Mouse (Mus musculus) midbrain, postnatal 0 days (tissue): ENCODE results near the gene Gpr1. TPM values are rescaled to one million over a fixed set of nuclear protein-coding genes. Genes with fewer than 3 reads are reported as not detected.
A peak's percentile ranks its signal among the peaks of the same experiment; 100 is the strongest.
"Not testable (repeated sequence)": the region's sequence is repeated elsewhere in the genome, so short reads cannot be mapped to it uniquely, and the experiment has no call there.

ENCODE experiments used
- ATAC-seq: fragments of 200-750 bp; cut with Nextera tagmentation; 2 replicates; pipeline ENCODE4 v1.8.0; 2017; ENCODE audit warnings: moderate number of reproducible peaks, mild to moderate bottlenecking, moderate TSS enrichment, moderate library complexity; ENCODE audit not compliant: low FRiP score
- DNase-seq: peaks from one replicate; pipeline ENCODE4 v3.0.0-alpha.2; 2015; ENCODE audit warnings: low spot score
- H3K27ac ChIP-seq: fragments of 300-500 bp; sonication (generic); 2 replicates; pipeline ENCODE4 v1.5.1; 2014; ENCODE audit warnings: low read depth, mild to moderate bottlenecking, low read length, mixed read lengths
- H3K27me3 ChIP-seq: fragments of 300-500 bp; sonication (generic); 2 replicates; pipeline ENCODE4 v1.6.1; 2014; ENCODE audit warnings: low read length, control low read depth, mixed read lengths; ENCODE audit not compliant: insufficient read depth
- H3K36me3 ChIP-seq: fragments of 300-500 bp; sonication (generic); 2 replicates; pipeline ENCODE4 v1.6.1; 2014; ENCODE audit warnings: low read length, control low read depth, mixed read lengths; ENCODE audit not compliant: insufficient read depth
- H3K4me1 ChIP-seq: fragments of 300-500 bp; sonication (generic); 2 replicates; pipeline ENCODE4 v1.6.1; 2014; ENCODE audit warnings: mild to moderate bottlenecking, control low read depth, antibody characterized with exemption, low read length, mixed read lengths; ENCODE audit not compliant: insufficient read depth
- H3K4me2 ChIP-seq: fragments of 300-500 bp; sonication (generic); 2 replicates; pipeline ENCODE4 v1.6.1; 2014; ENCODE audit warnings: low read depth, mild to moderate bottlenecking, low read length, mixed read lengths; ENCODE audit not compliant: poor library complexity, severe bottlenecking
- H3K4me3 ChIP-seq: fragments of 300-500 bp; sonication (generic); 2 replicates; pipeline ENCODE4 v1.5.1; 2014; ENCODE audit warnings: low read depth, mild to moderate bottlenecking, low read length, moderate library complexity
- H3K9ac ChIP-seq: fragments of 300-500 bp; sonication (generic); replicated peaks from 2 replicates; pipeline ENCODE4 v1.6.1; 2014; ENCODE audit warnings: mild to moderate bottlenecking, low read length, moderate library complexity, mixed read lengths; ENCODE audit not compliant: poor library complexity, severe bottlenecking
- H3K9me3 ChIP-seq: fragments of 300-500 bp; sonication (generic); 2 replicates; pipeline ENCODE4 v1.6.1; 2016; ENCODE audit warnings: low read length, control low read depth
- CTCF ChIP-seq: IDR thresholded peaks from 2 replicates; pipeline ENCODE4 v1.5.1; 2016; ENCODE audit warnings: antibody characterized with exemption, mild to moderate bottlenecking
- WGBS: fragments of 180-500 bp; shearing (Covaris S2); extraction: QIAGEN DNeasy Blood & Tissue Kit; methylation state at CpG from one replicate; pipeline ENCODE4 v1.1.7; 2014; 5-methylcytosine and 5-hydroxymethylcytosine counted together
- polyA plus RNA-seq: library from polyadenylated mRNA; unstranded; fragments of >200 nt; fragmentation: Nextera tagmentation; extraction: Ambion mirVana; gene quantifications from 2 replicates; pipeline ENCODE4 v1.2.1, GENCODE M21; 2015
- total RNA-seq: library from RNA; depleted of rRNA; stranded (reverse); fragments of >200 nt; gene quantifications from 2 replicates; pipeline ENCODE4 v1.2.3, GENCODE M21; 2014

Gpr1 gene
- total and polyA plus RNA-seq, 2 experiments from 2014 or later = 0.16 to 1.2 TPM

DNA sequence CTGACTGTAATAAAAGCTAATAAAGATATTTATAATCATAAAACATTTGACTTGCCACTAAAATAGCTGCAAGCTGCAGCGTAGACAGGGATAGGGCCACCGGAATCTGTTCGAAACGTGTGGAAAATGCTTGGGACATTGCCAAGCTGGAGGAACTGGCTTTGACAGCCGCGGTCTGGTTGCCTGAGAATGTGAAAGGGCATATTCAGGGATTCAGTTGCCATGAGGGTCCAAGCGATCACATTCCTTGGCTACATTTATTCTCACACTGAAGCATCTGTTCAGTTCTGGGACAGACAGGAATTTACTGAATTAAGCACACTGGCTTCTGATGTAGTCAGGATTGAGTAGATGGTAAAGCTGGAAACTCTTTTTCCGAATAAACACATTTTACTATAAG, 23.5 kb downstream of the Gpr1 start:
- WGBS = 66% methylated on average over 8 of the region's 8 CpGs
- no peak overlapping the region for H3K27ac ChIP-seq
- DNase-seq = peak; percentile 37

DNA sequence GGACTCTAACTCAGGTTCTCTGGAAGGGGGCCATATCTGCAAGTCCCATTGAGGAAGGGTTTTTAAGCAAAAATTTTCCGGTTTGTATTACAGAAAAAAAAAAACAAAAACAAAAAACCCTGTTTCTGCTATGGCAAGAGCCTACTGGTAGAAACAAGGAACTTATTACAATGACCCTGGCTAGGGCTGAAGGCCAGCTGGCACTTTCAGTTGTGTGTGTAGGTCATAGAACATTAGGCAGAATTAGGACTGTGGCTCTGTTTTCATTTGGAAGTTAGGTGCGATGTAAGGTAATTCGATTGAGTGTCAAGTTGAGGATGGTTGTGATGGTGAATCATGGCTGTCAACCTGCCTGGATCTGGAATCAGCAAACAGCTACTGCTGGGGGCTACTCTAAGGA, 25.8 kb downstream of the Gpr1 start:
- Histone ChIP-seq H3K4me2 (no peak overlapping the region), H3K4me1 (no peaks in the 10 kb centered on the region), H3K27ac (no peak overlapping the region), H3K4me3 (no peak overlapping the region), H3K9me3 (no peaks in the 10 kb centered on the region), H3K9ac (no peak overlapping the region), H3K27me3 (no peaks in the 10 kb centered on the region), H3K36me3 (no peaks in the 10 kb centered on the region)
- no peak for TF ChIP-seq CTCF
- WGBS = 88% methylated on average over 3 of the region's 3 CpGs
- ATAC-seq (no peak), DNase-seq (no peak)

More for the DNA sequence above, 23.5 kb downstream of the Gpr1 start:
- no peak overlapping the region for H3K9ac ChIP-seq
- no peaks in the 10 kb centered on the region for H3K4me1 ChIP-seq
- H3K4me3 ChIP-seq = no peak overlapping the region
- H3K27me3 ChIP-seq = no peaks in the 10 kb centered on the region
- TF ChIP-seq CTCF = no peak
- H3K9me3 ChIP-seq = no peaks in the 10 kb centered on the region
- no peaks in the 10 kb centered on the region for H3K36me3 ChIP-seq
- no peak overlapping the region for H3K4me2 ChIP-seq
- ATAC-seq = no peak

DNA sequence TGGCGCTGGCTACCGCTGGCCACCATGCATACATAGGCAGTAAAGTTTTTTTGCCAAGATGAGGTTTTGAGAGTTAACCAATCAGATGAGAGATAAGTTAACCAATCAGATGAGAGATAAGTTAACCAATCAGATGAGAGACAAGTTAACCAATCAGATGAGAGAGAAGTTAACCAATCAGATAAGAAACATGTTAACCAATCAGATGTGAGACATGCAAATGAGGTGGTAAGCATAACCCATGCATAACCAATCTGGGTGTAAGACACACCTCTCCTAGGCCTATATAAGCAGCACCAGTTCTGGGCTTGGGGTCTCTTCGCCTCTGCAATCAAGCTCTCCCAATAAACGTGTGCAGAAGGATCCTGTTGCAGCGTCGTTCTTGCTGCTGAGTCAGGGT, 28.9 kb downstream of the Gpr1 start:
- not testable (repeated sequence) for H3K36me3 ChIP-seq, ATAC-seq, H3K9ac ChIP-seq, H3K27me3 ChIP-seq, H3K9me3 ChIP-seq, H3K27ac ChIP-seq, DNase-seq, H3K4me3 ChIP-seq, H3K4me1 ChIP-seq, H3K4me2 ChIP-seq
- 96% methylated on average over 6 of the region's 6 CpGs for WGBS

GRCm38 (mm10) chr1:63182636-63183270, 31.6 kb downstream of the Gpr1 start:
- no peaks in the 10 kb centered on the region for H3K9me3 ChIP-seq
- no peak overlapping the region for H3K4me3 ChIP-seq
- no peaks in the 10 kb centered on the region for H3K27me3 ChIP-seq
- 0 out of 2 replicates have a peak, but pooled peaks cover 3% of the 10 kb centered on the region for H3K36me3 ChIP-seq
- ATAC-seq (no peak), DNase-seq (peak; percentile 71)
- no peak overlapping the region for H3K9ac ChIP-seq
- peaks cover 8% of the 10 kb centered on the region; the same call in 1 of the 2 replicates for H3K4me1 ChIP-seq
- H3K4me2 ChIP-seq = no peak overlapping the region
- peak; percentile 90 for TF ChIP-seq CTCF
- H3K27ac ChIP-seq = no peak overlapping the region
- WGBS = 46% methylated on average over 10 of the region's 10 CpGs

DNA sequence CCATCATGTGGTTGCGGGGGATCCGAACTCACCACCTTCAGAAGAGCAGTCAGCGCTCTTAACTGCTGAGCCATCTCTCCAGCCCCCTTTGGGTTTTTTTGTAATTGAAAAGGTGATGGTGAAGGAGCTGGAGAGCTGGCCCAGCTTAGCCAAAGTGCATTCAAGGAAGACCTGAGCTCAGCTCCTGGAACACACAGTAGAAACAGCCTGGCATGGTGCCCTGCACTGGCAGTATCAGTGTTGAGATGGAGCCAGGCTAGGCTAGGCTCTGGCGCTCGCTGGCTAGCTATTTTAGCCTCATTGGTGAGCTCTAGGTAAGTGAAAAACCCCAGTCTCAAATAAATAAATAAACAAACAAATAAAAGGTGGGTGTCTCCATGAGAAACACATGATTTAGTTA, 32.1 kb downstream of the Gpr1 start:
- Histone ChIP-seq H3K27ac (no peak overlapping the region), H3K36me3 (0 out of 2 replicates have a peak, but pooled peaks cover 3% of the 10 kb centered on the region), H3K4me1 (peaks cover 11% of the 10 kb centered on the region; the same call in 1 of the 2 replicates), H3K9me3 (no peaks in the 10 kb centered on the region), H3K27me3 (no peaks in the 10 kb centered on the region), H3K4me2 (no peak overlapping the region), H3K9ac (no peak overlapping the region), H3K4me3 (no peak overlapping the region)
- ATAC-seq (no peak), DNase-seq (no peak)
- WGBS = 77% methylated on average over 4 of the region's 5 CpGs
- no peak for TF ChIP-seq CTCF

DNA sequence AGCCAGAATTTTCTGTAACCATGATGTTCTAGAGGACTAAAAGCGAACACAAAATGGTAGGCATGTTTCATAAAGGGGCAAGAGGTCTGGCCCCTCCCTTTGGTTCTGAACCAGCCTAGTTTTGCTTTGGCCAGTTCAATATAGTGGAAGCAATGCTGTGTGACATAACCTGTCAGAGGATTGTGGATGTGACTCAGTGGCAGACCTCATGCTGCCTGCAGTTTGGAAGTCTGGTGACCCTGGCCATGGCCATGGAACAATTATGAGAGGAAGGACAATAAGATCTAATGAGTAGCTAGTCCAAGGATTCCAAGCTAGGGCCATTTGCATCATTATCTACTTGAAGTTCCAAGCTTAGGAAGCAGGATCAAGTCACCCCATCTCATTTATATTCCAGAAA, 32.9 kb downstream of the Gpr1 start:
- ATAC-seq = no peak
- Histone ChIP-seq H3K4me3 (no peak overlapping the region), H3K36me3 (0 out of 2 replicates have a peak, but pooled peaks cover 3% of the 10 kb centered on the region), H3K9ac (no peak overlapping the region), H3K27ac (no peak overlapping the region), H3K4me1 (peaks cover 11% of the 10 kb centered on the region; the same call in 1 of the 2 replicates), H3K27me3 (no peaks in the 10 kb centered on the region), H3K4me2 (no peak overlapping the region), H3K9me3 (no peaks in the 10 kb centered on the region)
- 100% methylated on average over 1 of the region's 1 CpGs for WGBS
- TF ChIP-seq CTCF = no peak
- no peak for DNase-seq
